Mouse (Mus musculus): ENCODE results near the gene Kirrel3. TPM values are rescaled to one million over a fixed set of nuclear protein-coding genes. Genes with fewer than 3 reads are reported as not detected.

Kirrel3 gene
- polyA plus RNA-seq, 1 experiment from 2014 or later = 5.3 TPM

DNA sequence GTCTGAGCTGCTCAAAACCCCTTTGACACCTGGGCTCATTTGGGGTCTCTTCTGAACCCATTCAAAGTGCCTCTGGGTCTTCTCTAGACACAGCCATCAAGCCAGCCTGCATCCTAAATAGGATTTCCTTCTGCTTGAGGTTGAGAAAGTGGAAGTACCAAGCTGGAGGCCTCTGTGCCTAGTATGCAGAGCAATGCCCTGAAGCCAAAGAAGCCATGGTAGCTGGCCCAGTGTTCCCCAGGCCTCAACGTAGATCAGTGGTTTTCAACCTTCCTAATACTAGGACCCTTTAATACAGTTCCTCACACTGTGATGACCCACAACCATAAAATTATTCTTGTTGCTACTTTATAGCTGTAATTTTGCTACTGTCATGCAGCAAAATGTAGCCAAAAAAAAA is 167.4 kb downstream of the Kirrel3 start:
- WGBS = 83% methylated on average over 1 of the region's 1 CpGs
- H3K4me3 ChIP-seq (ENCODE audit: low read depth, low read length) = no peak overlapping the region
- H3K9me3 ChIP-seq (ENCODE audit: control insufficient read depth, low read length) = no peaks in the 10 kb centered on the region
- no peaks in the 10 kb centered on the region for H3K27me3 ChIP-seq (ENCODE audit: control insufficient read depth, insufficient read depth, low read length)
- no peaks in the 10 kb centered on the region for H3K4me1 ChIP-seq (replicated peaks; ENCODE audit: control insufficient read depth, insufficient read depth, low read length)
- no peak for ATAC-seq (replicated peaks; ENCODE audit: low FRiP score)
- H3K36me3 ChIP-seq (ENCODE audit: control insufficient read depth, insufficient read depth, low read length) = no peaks in the 10 kb centered on the region
- H3K4me2 ChIP-seq (ENCODE audit: low read depth, low read length, severe bottlenecking) = no peak overlapping the region
- DNase-seq (ENCODE audit: low spot score) = no peak
- no peak overlapping the region for H3K9ac ChIP-seq (ENCODE audit: low read length)
- no peak overlapping the region for H3K27ac ChIP-seq (ENCODE audit: low read depth, low read length)

DNA sequence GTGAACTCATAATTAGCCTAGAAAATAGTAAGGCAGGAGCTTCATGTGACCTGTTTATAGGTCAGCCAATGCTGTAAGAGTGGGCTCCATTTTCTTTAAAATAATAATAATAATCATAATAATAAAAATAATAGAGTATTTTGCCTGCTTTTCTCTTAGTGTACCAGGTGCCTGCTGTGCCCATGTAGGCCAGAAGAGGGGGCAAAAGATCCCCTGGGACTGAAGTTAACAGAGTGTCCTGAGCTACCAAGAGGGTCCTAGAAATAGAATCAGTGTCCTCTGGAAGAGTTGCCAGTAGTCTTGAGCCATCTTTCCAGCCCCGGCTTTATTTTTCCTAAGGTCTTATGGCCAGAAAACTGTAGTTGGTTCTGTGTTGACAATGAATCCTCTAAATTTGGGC is 174.9 kb downstream of the Kirrel3 start:
- Histone ChIP-seq H3K27ac (ENCODE audit: low read depth, low read length) (no peak overlapping the region), H3K9ac (ENCODE audit: low read length) (no peak overlapping the region), H3K9me3 (ENCODE audit: control insufficient read depth, low read length) (no peaks in the 10 kb centered on the region), H3K4me2 (ENCODE audit: low read depth, low read length, severe bottlenecking) (no peak overlapping the region), H3K4me3 (ENCODE audit: low read depth, low read length) (no peak overlapping the region), H3K27me3 (ENCODE audit: control insufficient read depth, insufficient read depth, low read length) (no peaks in the 10 kb centered on the region), H3K4me1 (replicated peaks; ENCODE audit: control insufficient read depth, insufficient read depth, low read length) (peaks cover 2% of the 10 kb centered on the region; the same call in 1 of the 2 replicates), H3K36me3 (ENCODE audit: control insufficient read depth, insufficient read depth, low read length) (no peaks in the 10 kb centered on the region)
- ATAC-seq (replicated peaks; ENCODE audit: low FRiP score) (no peak), DNase-seq (ENCODE audit: low spot score) (no peak)
- WGBS = 85% methylated on average over 1 of the region's 1 CpGs

DNA sequence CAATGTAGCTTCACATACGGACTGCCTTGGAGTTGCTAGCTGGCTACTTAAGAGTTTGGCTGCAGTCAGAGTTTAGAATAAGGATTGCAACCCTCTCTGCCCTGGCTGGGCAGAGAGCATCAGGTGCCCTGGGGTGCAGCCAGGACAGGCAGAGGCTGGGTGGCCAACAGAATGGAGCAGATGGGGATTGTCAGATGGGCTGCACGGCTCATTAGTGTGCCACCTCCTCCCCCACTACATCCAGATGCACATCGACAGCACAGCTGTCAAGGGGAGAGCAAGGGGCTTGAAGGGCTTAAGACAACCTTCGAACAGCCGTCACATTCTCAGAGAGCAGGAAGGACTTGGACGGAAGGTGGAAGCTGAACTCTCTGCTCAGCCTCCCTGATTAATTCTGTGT is 177.7 kb downstream of the Kirrel3 start:
- ATAC-seq (replicated peaks; ENCODE audit: low FRiP score) (no peak), DNase-seq (ENCODE audit: low spot score) (no peak)
- no peaks in the 10 kb centered on the region for H3K27me3 ChIP-seq (ENCODE audit: control insufficient read depth, insufficient read depth, low read length)

DNA sequence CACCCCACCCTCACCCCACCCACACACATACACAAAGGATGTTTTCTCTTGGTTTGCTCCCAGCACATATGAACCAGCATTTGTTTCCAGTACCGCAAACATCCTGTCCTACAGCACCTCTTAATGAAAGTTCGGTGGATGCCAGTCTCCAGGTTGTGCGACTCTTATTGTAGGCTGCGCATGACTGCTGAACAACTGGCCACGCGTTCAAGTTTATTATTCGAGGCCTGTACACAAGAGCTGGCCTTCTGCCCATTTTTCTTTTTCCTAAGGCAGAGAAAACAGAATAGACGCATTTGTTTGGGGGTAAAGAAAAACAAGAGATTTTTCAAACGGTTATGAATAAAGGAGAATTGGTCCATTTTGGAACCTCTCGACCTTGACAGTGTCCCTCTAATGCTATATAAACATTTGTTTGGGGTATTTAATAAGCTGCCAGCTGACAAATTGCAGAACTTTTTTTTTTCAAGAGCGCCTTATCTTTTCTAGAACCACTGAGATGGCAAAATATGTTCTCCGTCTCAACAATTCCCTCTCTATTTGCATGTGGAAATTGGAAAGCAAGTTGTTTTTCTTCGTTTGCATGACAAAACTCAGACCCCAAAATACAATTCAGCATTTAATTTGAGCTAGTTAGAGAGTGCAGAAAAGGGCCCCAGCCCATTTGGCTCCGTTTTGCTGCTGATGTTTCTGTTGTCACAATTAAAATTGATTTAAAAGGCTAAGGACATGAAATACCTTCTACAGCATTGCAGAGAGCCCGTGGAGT is 179.9 kb downstream of the Kirrel3 start:
- no peaks in the 10 kb centered on the region for H3K9me3 ChIP-seq (ENCODE audit: control insufficient read depth, low read length)
- H3K9ac ChIP-seq (ENCODE audit: low read length) = no peak overlapping the region
- peaks cover 7% of the 10 kb centered on the region; the same call in 1 of the 2 replicates for H3K4me1 ChIP-seq (replicated peaks; ENCODE audit: control insufficient read depth, insufficient read depth, low read length)
- H3K36me3 ChIP-seq (ENCODE audit: control insufficient read depth, insufficient read depth, low read length) = no peaks in the 10 kb centered on the region
- no peak overlapping the region for H3K27ac ChIP-seq (ENCODE audit: low read depth, low read length)
- no peak overlapping the region for H3K4me2 ChIP-seq (ENCODE audit: low read depth, low read length, severe bottlenecking)
- WGBS = 69% methylated on average over 15 of the region's 15 CpGs
- no peaks in the 10 kb centered on the region for H3K27me3 ChIP-seq (ENCODE audit: control insufficient read depth, insufficient read depth, low read length)
- no peak overlapping the region for H3K4me3 ChIP-seq (ENCODE audit: low read depth, low read length)
- no peak for DNase-seq (ENCODE audit: low spot score)
- ATAC-seq (replicated peaks; ENCODE audit: low FRiP score) = no peak

More for the DNA sequence above, 177.7 kb downstream of the Kirrel3 start:
- no peak overlapping the region for H3K4me3 ChIP-seq (ENCODE audit: low read depth, low read length)
- H3K9ac ChIP-seq (ENCODE audit: low read length) = no peak overlapping the region
- 49% methylated on average over 6 of the region's 6 CpGs for WGBS
- H3K4me1 ChIP-seq (replicated peaks; ENCODE audit: control insufficient read depth, insufficient read depth, low read length) = peaks cover 7% of the 10 kb centered on the region; the same call in 1 of the 2 replicates
- H3K36me3 ChIP-seq (ENCODE audit: control insufficient read depth, insufficient read depth, low read length) = no peaks in the 10 kb centered on the region
- no peak overlapping the region for H3K4me2 ChIP-seq (ENCODE audit: low read depth, low read length, severe bottlenecking)
- no peak overlapping the region for H3K27ac ChIP-seq (ENCODE audit: low read depth, low read length)
- H3K9me3 ChIP-seq (ENCODE audit: control insufficient read depth, low read length) = no peaks in the 10 kb centered on the region

DNA sequence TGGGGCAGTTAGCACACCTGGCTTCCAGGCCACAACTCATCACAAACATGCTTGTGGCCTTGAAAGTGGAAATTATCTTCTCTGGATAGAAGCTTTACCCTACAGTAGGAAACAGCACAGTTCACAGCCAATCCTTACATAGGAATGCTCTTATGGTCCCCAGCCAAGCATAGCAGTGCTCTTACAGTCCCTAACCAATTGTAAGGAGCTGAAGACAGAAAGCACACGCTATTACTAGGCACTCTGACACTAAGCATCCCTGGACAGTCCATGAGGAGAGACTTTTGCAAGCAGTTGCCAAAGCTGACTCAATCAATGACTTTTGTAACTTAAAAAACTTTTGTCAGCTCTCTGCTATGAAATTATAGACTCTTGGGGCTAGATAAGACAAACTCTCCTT is 181.5 kb downstream of the Kirrel3 start:
- 82% methylated on average over 1 of the region's 1 CpGs for WGBS
- DNase-seq (ENCODE audit: low spot score) (no peak), ATAC-seq (replicated peaks; ENCODE audit: low FRiP score) (no peak)
- no peaks in the 10 kb centered on the region for H3K9me3 ChIP-seq (ENCODE audit: control insufficient read depth, low read length)
- no peaks in the 10 kb centered on the region for H3K27me3 ChIP-seq (ENCODE audit: control insufficient read depth, insufficient read depth, low read length)
- no peak overlapping the region for H3K9ac ChIP-seq (ENCODE audit: low read length)
- H3K4me3 ChIP-seq (ENCODE audit: low read depth, low read length) = no peak overlapping the region
- H3K27ac ChIP-seq (ENCODE audit: low read depth, low read length) = no peak overlapping the region
- H3K4me1 ChIP-seq (replicated peaks; ENCODE audit: control insufficient read depth, insufficient read depth, low read length) = peaks cover 7% of the 10 kb centered on the region; the same call in 1 of the 2 replicates
- H3K36me3 ChIP-seq (ENCODE audit: control insufficient read depth, insufficient read depth, low read length) = no peaks in the 10 kb centered on the region
- H3K4me2 ChIP-seq (ENCODE audit: low read depth, low read length, severe bottlenecking) = no peak overlapping the region

GRCm38 (mm10) chr9:34670906-34671305 is 185.2 kb downstream of the Kirrel3 start:
- H3K27me3 ChIP-seq (ENCODE audit: control insufficient read depth, insufficient read depth, low read length) = no peaks in the 10 kb centered on the region
- H3K36me3 ChIP-seq (ENCODE audit: control insufficient read depth, insufficient read depth, low read length) = no peaks in the 10 kb centered on the region
- 86% methylated on average over 2 of the region's 2 CpGs for WGBS
- H3K9ac ChIP-seq (ENCODE audit: low read length) = no peak overlapping the region
- no peak overlapping the region for H3K4me2 ChIP-seq (ENCODE audit: low read depth, low read length, severe bottlenecking)
- ATAC-seq (replicated peaks; ENCODE audit: low FRiP score) (no peak), DNase-seq (ENCODE audit: low spot score) (no peak)
- H3K4me3 ChIP-seq (ENCODE audit: low read depth, low read length) = no peak overlapping the region
- 0 out of 2 replicates have a peak, but pooled peaks cover 1% of the 10 kb centered on the region for H3K4me1 ChIP-seq (replicated peaks; ENCODE audit: control insufficient read depth, insufficient read depth, low read length)
- H3K27ac ChIP-seq (ENCODE audit: low read depth, low read length) = no peak overlapping the region
- H3K9me3 ChIP-seq (ENCODE audit: control insufficient read depth, low read length) = no peaks in the 10 kb centered on the region

- H3K36me3 ChIP-seq (ENCODE audit: control insufficient read depth, insufficient read depth, low read length) = no peaks in the 10 kb centered on the region
- WGBS = 90% methylated on average over 6 of the region's 6 CpGs
Measured at GRCm38 (mm10) chr9:34686798-34687197, 201.1 kb downstream of the Kirrel3 start.

GRCm38 (mm10) chr9:34688358-34688757 is 202.7 kb downstream of the Kirrel3 start:
- Histone ChIP-seq H3K27me3 (ENCODE audit: control insufficient read depth, insufficient read depth, low read length) (no peaks in the 10 kb centered on the region), H3K9me3 (ENCODE audit: control insufficient read depth, low read length) (no peaks in the 10 kb centered on the region), H3K4me2 (ENCODE audit: low read depth, low read length, severe bottlenecking) (no peak overlapping the region), H3K36me3 (ENCODE audit: control insufficient read depth, insufficient read depth, low read length) (no peaks in the 10 kb centered on the region), H3K4me1 (replicated peaks; ENCODE audit: control insufficient read depth, insufficient read depth, low read length) (no peaks in the 10 kb centered on the region), H3K9ac (ENCODE audit: low read length) (no peak overlapping the region), H3K27ac (ENCODE audit: low read depth, low read length) (no peak overlapping the region), H3K4me3 (ENCODE audit: low read depth, low read length) (no peak overlapping the region)
- WGBS = 62% methylated on average over 4 of the region's 4 CpGs
- ATAC-seq (replicated peaks; ENCODE audit: low FRiP score) (no peak), DNase-seq (ENCODE audit: low spot score) (no peak)

More at GRCm38 (mm10) chr9:34686798-34687197, 201.1 kb downstream of the Kirrel3 start:
- Histone ChIP-seq H3K4me2 (ENCODE audit: low read depth, low read length, severe bottlenecking) (no peak overlapping the region), H3K9me3 (ENCODE audit: control insufficient read depth, low read length) (no peaks in the 10 kb centered on the region), H3K27me3 (ENCODE audit: control insufficient read depth, insufficient read depth, low read length) (no peaks in the 10 kb centered on the region), H3K4me3 (ENCODE audit: low read depth, low read length) (no peak overlapping the region), H3K4me1 (replicated peaks; ENCODE audit: control insufficient read depth, insufficient read depth, low read length) (no peaks in the 10 kb centered on the region), H3K27ac (ENCODE audit: low read depth, low read length) (no peak overlapping the region), H3K9ac (ENCODE audit: low read length) (no peak overlapping the region)
- ATAC-seq (replicated peaks; ENCODE audit: low FRiP score) (no peak), DNase-seq (ENCODE audit: low spot score) (no peak)

DNA sequence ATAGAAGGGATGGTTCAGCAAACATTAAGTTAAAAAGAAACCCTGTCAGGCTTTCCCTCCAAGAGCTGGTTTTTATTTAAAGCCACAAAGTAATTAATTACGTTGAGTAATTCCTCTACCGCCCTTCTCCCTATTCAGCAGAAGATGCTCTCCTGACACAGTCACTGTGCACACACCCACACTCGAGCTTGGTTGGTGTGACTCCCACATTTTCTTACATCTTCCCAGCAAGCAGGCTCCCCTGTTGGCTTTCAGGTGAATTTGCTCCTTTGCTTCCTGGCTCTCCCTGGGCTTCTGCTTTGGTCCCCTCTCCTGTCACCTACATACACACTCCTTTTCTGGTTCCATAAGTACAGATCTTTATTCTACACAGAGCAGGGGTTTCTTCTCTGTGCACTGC is 203.7 kb downstream of the Kirrel3 start:
- H3K4me2 ChIP-seq (ENCODE audit: low read depth, low read length, severe bottlenecking) = no peak overlapping the region
- no peaks in the 10 kb centered on the region for H3K36me3 ChIP-seq (ENCODE audit: control insufficient read depth, insufficient read depth, low read length)
- H3K4me1 ChIP-seq (replicated peaks; ENCODE audit: control insufficient read depth, insufficient read depth, low read length) = no peaks in the 10 kb centered on the region
- H3K27ac ChIP-seq (ENCODE audit: low read depth, low read length) = no peak overlapping the region
- DNase-seq (ENCODE audit: low spot score) = no peak
- H3K9me3 ChIP-seq (ENCODE audit: control insufficient read depth, low read length) = no peaks in the 10 kb centered on the region
- no peak overlapping the region for H3K4me3 ChIP-seq (ENCODE audit: low read depth, low read length)
- 84% methylated on average over 3 of the region's 3 CpGs for WGBS
- H3K27me3 ChIP-seq (ENCODE audit: control insufficient read depth, insufficient read depth, low read length) = no peaks in the 10 kb centered on the region
- no peak for ATAC-seq (replicated peaks; ENCODE audit: low FRiP score)
- no peak overlapping the region for H3K9ac ChIP-seq (ENCODE audit: low read length)
